7 mouse cellular contexts compared by ENCODE assay signal in genomic region chr7:73740111-73741035, GRCm38 (mm10). TPM values are rescaled to one million over a fixed set of nuclear protein-coding genes. Genes with fewer than 3 reads are reported as not detected.
A peak's percentile ranks its signal among the peaks of the same experiment; 100 is the strongest.
DNase-seq lines count a peak whose midpoint lies in the region; ATAC-seq and TF ChIP-seq lines count a peak whose summit lies in the region.

Fam174b (plus strand) TSS chr7:73740302.

- DNase-seq in adrenal gland, adult (ENCODE audit: inconsistent age in 2 of 2, low spot score in 1 of 2): peak; percentile 63 to 83
- DNase-seq in embryo, embryonic 11 days: peak; percentile 88
- DNase-seq in heart, adult 2 months: peak; percentile 75 to 81
- DNase-seq in kidney, adult 2 months: peak; percentile 57
- DNase-seq in limb, embryonic 11.5 days (ENCODE audit: low spot score): peak; percentile 80
- peak; percentile 97 for DNase-seq in midbrain, embryonic 11.5 days (ENCODE audit: low spot score, missing footprints)

- H3K4me3 ChIP-seq in heart, adult 2 months: peak within 1 kb of the TSS; percentile 79
- peak within 1 kb of the TSS; percentile 54 for H3K4me3 ChIP-seq in kidney, adult 2 months (ENCODE audit: insufficient read depth, low read depth, low read length)
- H3K4me3 ChIP-seq in limb, embryonic 11.5 days (ENCODE audit: low read depth, low read length): peak within 1 kb of the TSS; percentile 53
- H3K4me3 ChIP-seq in midbrain, embryonic 11.5 days (ENCODE audit: low read depth, low read length): peak within 1 kb of the TSS; percentile 56
- H3K4me3 ChIP-seq in stomach, embryonic 16.5 days (replicated peaks; ENCODE audit: low read length): peak within 1 kb of the TSS; percentile 59

- no peak for TF ChIP-seq CTCF in heart, adult 2 months (IDR thresholded peaks at IDR 0.05)
- TF ChIP-seq CTCF in kidney, adult 2 months (conservative IDR thresholded peaks at IDR 0.05; ENCODE audit: insufficient read depth, insufficient read length, low read depth, low read length): no peak

- peak; percentile 18; the same call in 1 of the 2 replicates for TF ChIP-seq POLR2A in heart, adult 2 months (IDR thresholded peaks at IDR 0.05; ENCODE audit: insufficient read depth, low read depth, low read length)
- TF ChIP-seq POLR2A in kidney, adult 2 months (IDR thresholded peaks at IDR 0.05; ENCODE audit: low read depth, low read length): no peak

- H3K9ac ChIP-seq in heart, adult 2 months (ENCODE audit: low read depth, low read length): peak within 1 kb of the TSS; percentile 97
- peak within 1 kb of the TSS; percentile 59 for H3K9ac ChIP-seq in limb, embryonic 11.5 days (ENCODE audit: low read length)
- peak within 1 kb of the TSS; percentile 72 for H3K9ac ChIP-seq in midbrain, embryonic 11.5 days (ENCODE audit: low read length)
- peak within 1 kb of the TSS; percentile 79 for H3K9ac ChIP-seq in stomach, embryonic 16.5 days (ENCODE audit: low read length)

- no peaks in the 10 kb centered on the region for H3K9me3 ChIP-seq in limb, embryonic 11.5 days (ENCODE audit: control insufficient read depth, low read length)
- H3K9me3 ChIP-seq in midbrain, embryonic 11.5 days (ENCODE audit: control insufficient read depth, low read length): no peaks in the 10 kb centered on the region
- H3K9me3 ChIP-seq in stomach, embryonic 16.5 days (replicated peaks; ENCODE audit: control insufficient read depth, low read length): no peaks in the 10 kb centered on the region

- TF ChIP-seq EP300 in heart, adult 2 months (IDR thresholded peaks at IDR 0.05; ENCODE audit: insufficient read depth, low read depth, low read length): no peak

- H3K4me2 ChIP-seq in limb, embryonic 11.5 days (ENCODE audit: low read depth, severe bottlenecking): peak within 1 kb of the TSS; percentile 99
- peak within 1 kb of the TSS; percentile 98 for H3K4me2 ChIP-seq in midbrain, embryonic 11.5 days
- peak within 1 kb of the TSS; percentile 95 for H3K4me2 ChIP-seq in stomach, embryonic 16.5 days (ENCODE audit: low read depth, low read length)

- H3K79me2 ChIP-seq in heart, adult 2 months (replicated peaks; ENCODE audit: control insufficient read depth, insufficient read depth, low read length): peaks cover 2% of the 10 kb centered on the region

- peaks cover 1% of the 10 kb centered on the region; the same call in 1 of the 2 replicates for H3K27me3 ChIP-seq in heart, adult 2 months (ENCODE audit: control insufficient read depth, insufficient read depth, low read length)
- H3K27me3 ChIP-seq in kidney, adult 2 months (replicated peaks; ENCODE audit: control insufficient read depth, insufficient read depth, low read length): no peaks in the 10 kb centered on the region
- peaks cover 14% of the 10 kb centered on the region; the same call in 1 of the 2 replicates for H3K27me3 ChIP-seq in limb, embryonic 11.5 days (ENCODE audit: control insufficient read depth, insufficient read depth, low read length)
- H3K27me3 ChIP-seq in midbrain, embryonic 11.5 days (ENCODE audit: control insufficient read depth, insufficient read depth, low read length): peaks cover 29% of the 10 kb centered on the region
- no peaks in the 10 kb centered on the region for H3K27me3 ChIP-seq in stomach, embryonic 16.5 days (ENCODE audit: control insufficient read depth, insufficient read depth, low read length)

- peak; percentile 89 for ATAC-seq in limb, embryonic 11.5 days (ENCODE audit: insufficient number of reproducible peaks, low FRiP score, low TSS enrichment, low read depth)
- ATAC-seq in midbrain, embryonic 11.5 days (ENCODE audit: low FRiP score): peak; percentile 89
- peak; percentile 91 for ATAC-seq in stomach, embryonic 16.5 days (ENCODE audit: insufficient read depth, low FRiP score)

- intact Hi-C loops in heart, adult 2 months (cut with DNase I): loop anchor here (10.0 kb wide), 1 partner anchor 206 kb away; no protein-coding TSS in a partner anchor

- peaks cover 2% of the 10 kb centered on the region; the same call in 1 of the 2 replicates for H3K4me1 ChIP-seq in heart, adult 2 months (ENCODE audit: control insufficient read depth, insufficient read depth, low read length)
- H3K4me1 ChIP-seq in kidney, adult 2 months (ENCODE audit: control insufficient read depth, insufficient read depth, low read length): no peaks in the 10 kb centered on the region
- peaks cover 4% of the 10 kb centered on the region for H3K4me1 ChIP-seq in limb, embryonic 11.5 days (ENCODE audit: control insufficient read depth, insufficient read depth, low read length)
- H3K4me1 ChIP-seq in midbrain, embryonic 11.5 days (ENCODE audit: control insufficient read depth, insufficient read depth, low read length): peaks cover 5% of the 10 kb centered on the region
- H3K4me1 ChIP-seq in stomach, embryonic 16.5 days (ENCODE audit: control insufficient read depth, insufficient read depth, low read length): peaks cover 19% of the 10 kb centered on the region

- 2% methylated on average over 86 of the region's 94 CpGs for WGBS in heart, adult 2 months
- under 1% methylated on average over 94 of the region's 94 CpGs for WGBS in kidney, adult 2 months
- under 1% methylated on average over 94 of the region's 94 CpGs for WGBS in limb, embryonic 11.5 days
- under 1% methylated on average over 94 of the region's 94 CpGs for WGBS in midbrain, embryonic 11.5 days
- under 1% methylated on average over 93 of the region's 94 CpGs for WGBS in stomach, embryonic 16.5 days

- H3K27ac ChIP-seq in heart, adult 2 months: peak within 1 kb of the TSS; percentile 81
- H3K27ac ChIP-seq in kidney, adult 2 months (ENCODE audit: insufficient read depth, low read depth, low read length): peak within 1 kb of the TSS; percentile 4; the same call in 1 of the 2 replicates
- H3K27ac ChIP-seq in limb, embryonic 11.5 days (replicated peaks; ENCODE audit: low read depth, low read length): no peak within 1 kb of the TSS
- H3K27ac ChIP-seq in midbrain, embryonic 11.5 days (ENCODE audit: low read depth, low read length): no peak within 1 kb of the TSS
- peak within 1 kb of the TSS; percentile 82 for H3K27ac ChIP-seq in stomach, embryonic 16.5 days (ENCODE audit: low read length)

- 0 out of 2 replicates have a peak, but pooled peaks cover 2% of the 10 kb centered on the region for H3K36me3 ChIP-seq in heart, adult 2 months (ENCODE audit: control insufficient read depth, insufficient read depth, low read length)
- no peaks in the 10 kb centered on the region for H3K36me3 ChIP-seq in kidney, adult 2 months (ENCODE audit: control insufficient read depth, insufficient read depth, low read length)
- H3K36me3 ChIP-seq in limb, embryonic 11.5 days (ENCODE audit: control insufficient read depth, insufficient read depth, low read length): no peaks in the 10 kb centered on the region
- no peaks in the 10 kb centered on the region for H3K36me3 ChIP-seq in midbrain, embryonic 11.5 days (ENCODE audit: control insufficient read depth, insufficient read depth, low read length)
- H3K36me3 ChIP-seq in stomach, embryonic 16.5 days (ENCODE audit: control insufficient read depth, insufficient read depth, low read length): no peaks in the 10 kb centered on the region

RNA-seq across cellular contexts. Expression of gene Fam174b, which starts in this region (rescaled TPM):
- 100 to 1,000 TPM; 175 to 193 TPM for total RNA-seq in heart, adult 2 months (2021)
- polyA plus RNA-seq in heart, adult 2 months (2012; rRNA removed): 149 and 207 TPM in 2 replicates
- 17.1 and 17.4 TPM in 2 replicates for polyA plus RNA-seq in kidney, adult 2 months (2012; rRNA removed)
- polyA plus RNA-seq in limb, embryonic 11.5 days (2014; fragmentation: Nextera tagmentation; extraction: Ambion mirVana): 24.7 and 25.7 TPM in 2 replicates
- 28.9 and 36.3 TPM in 2 replicates for polyA plus RNA-seq in midbrain, embryonic 11.5 days (2014; fragmentation: Nextera tagmentation; extraction: Ambion mirVana)
- polyA plus RNA-seq in stomach, embryonic 16.5 days (2015; fragmentation: Nextera tagmentation; extraction: Ambion mirVana): 68.1 and 71.3 TPM in 2 replicates

Comparison
In these comparisons a context has a peak if more than half of its experiments do, and no peak if none do; other contexts are left out.
1. H3K27ac ChIP-seq: peak in heart, adult 2 months (single experiment), kidney, adult 2 months (single experiment) and stomach, embryonic 16.5 days (single experiment); none in limb, embryonic 11.5 days (single experiment) and midbrain, embryonic 11.5 days (single experiment).
2. Peak in every context shown above with its lines, with median percentiles within 50 percentile points of each other: DNase-seq, H3K4me3 ChIP-seq, H3K9ac ChIP-seq, ATAC-seq and H3K4me2 ChIP-seq.